Mouse (Mus musculus) thymus, adult 2 months (tissue): ENCODE measurements at regions not wholly inside any gene's neighbourhood (a gene's known extent, or its start where the extent isn't known, plus 50 kb on each side); places are given as distances from the start of the nearest gene placed in this dataset.

ENCODE experiments used
- CTCF ChIP-seq: fragments of 200-500 bp; IDR thresholded peaks from 2 replicates; pipeline ENCODE4 v1.5.1; 2012; ENCODE audit warnings: mild to moderate bottlenecking, control low read depth, low read length, moderate library complexity, borderline replicate concordance; ENCODE audit not compliant: control insufficient read depth, poor library complexity, insufficient read depth; ENCODE audit errors: extremely low read depth
- POLR2A ChIP-seq: fragments of 200-500 bp; IDR thresholded peaks from 2 replicates; pipeline ENCODE4 v1.6.1; 2012; ENCODE audit warnings: mild to moderate bottlenecking, low read length, control low read depth, moderate library complexity; ENCODE audit not compliant: control insufficient read depth, poor library complexity, insufficient read depth; ENCODE audit errors: extremely low read depth

GRCm38 (mm10) chr3:120747678-120748077 is 423.8 kb downstream of the Rwdd3 start:
- TF ChIP-seq CTCF (no peak), POLR2A (no peak)
